Mouse (Mus musculus) lung, postnatal 0 days (tissue): ENCODE results near the gene March9.

Experiments
- CTCF ChIP-seq: IDR thresholded peaks from 2 replicates; pipeline ENCODE4 v1.5.1; 2016; ENCODE audit warnings: antibody characterized with exemption, mild to moderate bottlenecking
- EP300 ChIP-seq: IDR thresholded peaks from 2 replicates; pipeline ENCODE4 v1.6.1; 2016; ENCODE audit warnings: antibody characterized with exemption, mild to moderate bottlenecking, control low read depth

DNA sequence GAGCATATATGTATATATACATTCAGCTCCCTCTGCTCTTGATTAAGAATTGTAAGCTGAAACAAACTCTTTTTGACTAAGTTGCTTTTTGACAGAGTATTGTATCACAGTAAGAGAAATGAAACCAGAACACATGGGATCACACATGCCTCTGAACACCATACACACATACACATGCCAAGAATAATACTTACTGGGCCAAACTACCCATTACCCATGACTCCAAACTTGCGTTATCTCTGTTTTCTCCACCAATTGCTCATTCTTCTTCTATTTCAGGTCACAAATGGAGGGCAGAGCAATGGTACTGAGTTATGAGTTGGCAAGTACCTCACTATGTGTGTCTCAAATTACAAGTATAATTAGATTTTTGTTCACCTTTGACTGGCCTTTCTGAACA, 14.0 kb upstream of the March9 start:
- TF ChIP-seq CTCF (no peak), EP300 (no peak)
